In the genomic region with DNA sequence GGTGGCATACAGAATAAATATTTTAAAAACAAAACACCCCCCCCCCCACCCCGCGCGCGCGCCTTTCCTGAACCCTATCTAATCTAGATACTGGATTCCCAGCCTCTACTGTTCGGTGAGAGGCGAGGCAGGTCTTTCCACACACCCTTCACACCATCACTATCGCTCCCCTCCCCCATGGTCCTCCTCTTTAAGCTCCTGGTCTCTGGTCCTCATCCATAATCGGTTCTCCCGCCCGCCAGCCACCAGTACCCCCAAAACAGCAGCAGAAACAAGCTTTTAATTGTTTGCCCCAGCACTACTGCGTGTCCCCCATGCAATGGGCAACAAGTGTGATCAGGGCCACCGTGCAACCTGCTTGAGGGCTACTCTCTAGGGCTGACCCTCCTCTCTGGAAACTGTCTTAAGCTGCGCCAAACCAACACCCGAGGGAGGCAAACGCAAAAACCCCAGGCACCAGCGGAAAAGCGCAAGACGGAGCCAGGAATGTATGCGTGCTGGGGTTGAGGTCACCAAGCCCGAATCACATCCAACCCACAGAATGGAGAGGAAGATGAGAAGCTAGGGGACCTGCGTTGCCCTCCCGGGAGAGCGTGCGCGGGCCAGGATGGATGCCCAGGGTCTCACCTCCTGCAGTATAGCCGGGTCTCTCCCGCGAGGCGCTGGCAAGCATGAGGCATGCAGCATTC, we compare ENCODE assay signal across 8 mouse cellular contexts. TPM values are rescaled to one million over a fixed set of nuclear protein-coding genes. Genes with fewer than 3 reads are reported as not detected.
DNase-seq lines count a peak whose midpoint lies in the region; ATAC-seq and TF ChIP-seq lines count a peak whose summit lies in the region.

No protein-coding gene starts in this region.

- WGBS in midbrain, postnatal 0 days = 3% methylated on average over 30 of the region's 30 CpGs

- peaks cover 5% of the 10 kb centered on the region; the same call in 1 of the 2 replicates for H3K4me1 ChIP-seq in midbrain, postnatal 0 days (ENCODE audit: insufficient read depth, low read length)

- no peaks in the 10 kb centered on the region for H3K9me3 ChIP-seq in midbrain, postnatal 0 days (ENCODE audit: low read length)

- TF ChIP-seq POLR2A in brain, embryonic 14.5 days (IDR thresholded peaks at IDR 0.05; ENCODE audit: borderline replicate concordance, extremely low read depth, insufficient read depth, insufficient read length, poor library complexity, severe bottlenecking) = no peak

- TF ChIP-seq CTCF in brain, embryonic 14.5 days (IDR thresholded peaks at IDR 0.05; ENCODE audit: borderline replicate concordance, extremely low read depth, insufficient read depth, insufficient read length) = no peak
- no peak for TF ChIP-seq CTCF in midbrain, postnatal 0 days (IDR thresholded peaks at IDR 0.05)

- H3K4me2 ChIP-seq in midbrain, postnatal 0 days (ENCODE audit: low read depth, low read length, poor library complexity, severe bottlenecking) = peak overlapping the region; percentile 85

- intact Hi-C loops in left cerebral cortex, postnatal 14 days (cut with DNase I) = loop anchor here (5.0 to 10.0 kb wide), 2 partner anchors 108 to 315 kb away; no protein-coding TSS in a partner anchor

- peak; percentile 26 to 30 for DNase-seq in frontal cortex, postnatal 10 days (ENCODE audit: low spot score in 2 of 2)
- DNase-seq in brain, embryonic 14.5 days (ENCODE audit: low read depth) = peak; percentile 64
- DNase-seq in frontal cortex, postnatal 36 days (ENCODE audit: low spot score in 2 of 2) = peak; percentile 17 to 28
- DNase-seq in left cerebral cortex, postnatal 14 days (ENCODE audit: low spot score in 2 of 2) = peak; percentile 19 to 41
- peak; percentile 45 for DNase-seq in midbrain, postnatal 0 days (ENCODE audit: low spot score)
- DNase-seq in T-cell, adult 2 months (ENCODE audit: low spot score) = no peak
- DNase-seq in c-Kit-positive CD71-positive TER-119-positive erythroid progenitor cells, embryonic 14.5 days (ENCODE audit: low spot score) = no peak

- H3K27ac ChIP-seq in midbrain, postnatal 0 days (ENCODE audit: low read depth, low read length) = peak overlapping the region; percentile 58

- no peaks in the 10 kb centered on the region; the same call in 1 of the 2 replicates for H3K36me3 ChIP-seq in midbrain, postnatal 0 days (ENCODE audit: insufficient read depth, low read length)

- peak overlapping the region; percentile 59 for H3K9ac ChIP-seq in midbrain, postnatal 0 days (replicated peaks; ENCODE audit: low read length, poor library complexity, severe bottlenecking)

- no peaks in the 10 kb centered on the region for H3K27me3 ChIP-seq in midbrain, postnatal 0 days (ENCODE audit: insufficient read depth, low read length)

- ATAC-seq in frontal cortex, adult (ENCODE audit: low TSS enrichment) = no peak
- ATAC-seq in midbrain, postnatal 0 days (ENCODE audit: low FRiP score) = no peak; the same call in 1 of the 2 replicates

- peak overlapping the region; percentile 78 for H3K4me3 ChIP-seq in midbrain, postnatal 0 days (ENCODE audit: low read depth, low read length)

RNA-seq across cellular contexts. Expression of gene Kcnk2, which starts 59.5 kb away (rescaled TPM):
- 22.0 and 27.3 TPM in 2 replicates for polyA plus RNA-seq in brain, embryonic 14.5 days (2012; rRNA removed)
- total RNA-seq in left cerebral cortex, postnatal 14 days (2021) = 10 to 100 TPM; 65.0 to 65.7 TPM
- 19.8 and 22.1 TPM in 2 replicates for total RNA-seq in midbrain, postnatal 0 days (2014; rRNA removed)
- 17.6 and 17.9 TPM in 2 replicates for polyA plus RNA-seq in midbrain, postnatal 0 days (2015; fragmentation: Nextera tagmentation; extraction: Ambion mirVana)

Comparison
In these comparisons a context has a peak if more than half of its experiments do, and no peak if none do; other contexts are left out.
1. DNase-seq: peak in frontal cortex, postnatal 10 days (2 of 2), brain, embryonic 14.5 days (single experiment), frontal cortex, postnatal 36 days (2 of 2), left cerebral cortex, postnatal 14 days (2 of 2) and midbrain, postnatal 0 days (single experiment); none in T-cell, adult 2 months (single experiment) and c-Kit-positive CD71-positive TER-119-positive erythroid progenitor cells, embryonic 14.5 days (single experiment).